Mouse (Mus musculus) CH12.LX (cell line): ENCODE measurements around the gene Pkdcc.

Source experiments
- CTCF ChIP-seq, 2 experiments: IDR thresholded peaks in 1 of 2; conservative IDR thresholded peaks in 1 of 2; 2 replicates each; pipeline ENCODE4 v1.5.1; 2011 to 2012; ENCODE audit warnings: low read depth in 2 of 2, low read length in 2 of 2, improper control_type of control experiment in 1 of 2, inconsistent platforms in 1 of 2, mild to moderate bottlenecking in 1 of 2, moderate library complexity in 1 of 2
- POLR2A ChIP-seq: IDR thresholded peaks from 2 replicates; pipeline ENCODE4 v1.6.1; 2011; ENCODE audit warnings: low read depth, mild to moderate bottlenecking, improper control_type of control experiment, low read length
- ZNF384 ChIP-seq: IDR thresholded peaks from 2 replicates; pipeline ENCODE4 v1.6.1; 2012; ENCODE audit warnings: low read depth, low read length, improper control_type of control experiment, inconsistent platforms

- TF ChIP-seq CTCF (conservative IDR thresholded peaks at IDR 0.05 in 1 of 2, IDR thresholded peaks at IDR 0.05 in 1 of 2; ENCODE audit: low read depth in 2 of 2, low read length in 2 of 2), result no peak
- TF ChIP-seq POLR2A, result no peak
- TF ChIP-seq ZNF384, result no peak
Observed at GRCm38 (mm10) chr17:83212422-83212821, 2.7 kb upstream of the Pkdcc start.
